Mouse (Mus musculus) hindbrain, embryonic 16.5 days (tissue): ENCODE data around the gene Ppp1ca. TPM values are rescaled to one million over a fixed set of nuclear protein-coding genes. Genes with fewer than 3 reads are reported as not detected.

ENCODE experiments used
- ATAC-seq: fragments of 200-750 bp; cut with Nextera tagmentation; 2 replicates; pipeline ENCODE4 v1.8.0; 2017; ENCODE audit warnings: moderate TSS enrichment, moderate library complexity
- H3K27ac ChIP-seq: fragments of 300-500 bp; sonication (generic); 2 replicates; pipeline ENCODE4 v1.5.1; 2014; ENCODE audit warnings: low read depth, mild to moderate bottlenecking, control low read depth, low read length, moderate library complexity
- H3K27me3 ChIP-seq: fragments of 300-500 bp; sonication (generic); replicated peaks from 2 replicates; pipeline ENCODE4 v1.6.1; 2014; ENCODE audit warnings: low read length; ENCODE audit not compliant: control insufficient read depth, insufficient read depth
- H3K36me3 ChIP-seq: fragments of 300-500 bp; sonication (generic); 2 replicates; pipeline ENCODE4 v1.6.1; 2014; ENCODE audit warnings: mild to moderate bottlenecking, low read length, moderate library complexity, mixed read lengths; ENCODE audit not compliant: control insufficient read depth, insufficient read depth
- H3K4me1 ChIP-seq: fragments of 300-500 bp; sonication (generic); 2 replicates; pipeline ENCODE4 v1.6.1; 2014; ENCODE audit warnings: low read depth, low read length; ENCODE audit not compliant: control insufficient read depth, insufficient read depth
- H3K4me2 ChIP-seq: fragments of 300-500 bp; sonication (generic); 2 replicates; pipeline ENCODE4 v1.6.1; 2014; ENCODE audit warnings: mild to moderate bottlenecking, low read length, control low read depth, moderate library complexity
- H3K4me3 ChIP-seq: fragments of 300-500 bp; sonication (generic); 2 replicates; pipeline ENCODE4 v1.5.1; 2014; ENCODE audit warnings: mild to moderate bottlenecking, low read length, control low read depth, moderate library complexity
- H3K9ac ChIP-seq: fragments of 300-500 bp; sonication (generic); 2 replicates; pipeline ENCODE4 v1.6.1; 2014; ENCODE audit warnings: low read depth, mild to moderate bottlenecking, control low read depth, low read length, moderate library complexity
- H3K9me3 ChIP-seq: fragments of 300-500 bp; sonication (generic); 2 replicates; pipeline ENCODE4 v1.6.1; 2014; ENCODE audit warnings: mild to moderate bottlenecking, low read length, moderate library complexity; ENCODE audit not compliant: control insufficient read depth
- WGBS: fragments of 180-500 bp; shearing (Covaris S2); extraction: QIAGEN DNeasy Blood & Tissue Kit; methylation state at CpG from one replicate; pipeline ENCODE4 v1.1.7; 2014; 5-methylcytosine and 5-hydroxymethylcytosine counted together
- polyA plus RNA-seq: library from polyadenylated mRNA; unstranded; fragments of >200 nt; fragmentation: Nextera tagmentation; extraction: Ambion mirVana; gene quantifications from 2 replicates; pipeline ENCODE4 v1.2.1, GENCODE M21; 2015

Ppp1ca gene
- polyA plus RNA-seq, 1 experiment from 2014 or later = 604 TPM

GRCm38 (mm10) chr19:4153232-4153654 lies 38.6 kb upstream of the Ppp1ca start, which contains the start of gene Ptprcap:
Gene Ptprcap (plus strand): TSS chr19:4153604.
- no peak for ATAC-seq
- Histone ChIP-seq H3K9me3 (no peaks in the 10 kb centered on the region), H3K4me2 (no peak within 1 kb of the TSS; the same call in 1 of the 2 replicates), H3K27ac (peak within 1 kb of the TSS; percentile 34; the same call in 1 of the 2 replicates), H3K4me1 (peaks cover 13% of the 10 kb centered on the region), H3K9ac (no peak within 1 kb of the TSS), H3K36me3 (peaks cover 30% of the 10 kb centered on the region), H3K4me3 (no peak within 1 kb of the TSS), H3K27me3 (no peaks in the 10 kb centered on the region)
- 75% methylated on average over 11 of the region's 11 CpGs for WGBS

GRCm38 (mm10) chr19:4154437-4155222 lies 37.2 kb upstream of the Ppp1ca start:
- Histone ChIP-seq H3K36me3 (peaks cover 43% of the 10 kb centered on the region), H3K9me3 (no peaks in the 10 kb centered on the region), H3K4me2 (no peak overlapping the region), H3K9ac (no peak overlapping the region; the same call in 1 of the 2 replicates), H3K4me1 (peaks cover 7% of the 10 kb centered on the region), H3K27me3 (no peaks in the 10 kb centered on the region), H3K27ac (no peak overlapping the region), H3K4me3 (no peak overlapping the region)
- ATAC-seq = no peak
- 82% methylated on average over 13 of the region's 13 CpGs for WGBS

GRCm38 (mm10) chr19:4155223-4156072 lies 36.4 kb upstream of the Ppp1ca start:
- Histone ChIP-seq H3K9ac (no peak overlapping the region), H3K27ac (no peak overlapping the region), H3K4me2 (no peak overlapping the region), H3K27me3 (no peaks in the 10 kb centered on the region), H3K36me3 (peaks cover 45% of the 10 kb centered on the region), H3K4me3 (no peak overlapping the region), H3K4me1 (no peaks in the 10 kb centered on the region), H3K9me3 (no peaks in the 10 kb centered on the region)
- ATAC-seq = no peak
- WGBS = 67% methylated on average over 6 of the region's 6 CpGs

- H3K4me3 ChIP-seq = no peak overlapping the region
- no peaks in the 10 kb centered on the region for H3K4me1 ChIP-seq
- H3K27ac ChIP-seq = no peak overlapping the region
- H3K9me3 ChIP-seq = no peaks in the 10 kb centered on the region
- no peak for ATAC-seq
- H3K4me2 ChIP-seq = no peak overlapping the region
- 60% methylated on average over 20 of the region's 20 CpGs for WGBS
- H3K36me3 ChIP-seq = peaks cover 47% of the 10 kb centered on the region
- no peak overlapping the region for H3K9ac ChIP-seq
- no peaks in the 10 kb centered on the region for H3K27me3 ChIP-seq
These were observed 35.7 kb upstream of the Ppp1ca start for GRCm38 (mm10) chr19:4156073-4156579.

GRCm38 (mm10) chr19:4156771-4157170 lies 35.1 kb upstream of the Ppp1ca start:
- no peaks in the 10 kb centered on the region for H3K4me1 ChIP-seq
- ATAC-seq = no peak
- H3K4me2 ChIP-seq = no peak overlapping the region
- H3K9ac ChIP-seq = no peak overlapping the region
- H3K27ac ChIP-seq = no peak overlapping the region
- no peaks in the 10 kb centered on the region for H3K9me3 ChIP-seq
- WGBS = 93% methylated on average over 12 of the region's 12 CpGs
- no peaks in the 10 kb centered on the region for H3K27me3 ChIP-seq
- peaks cover 51% of the 10 kb centered on the region for H3K36me3 ChIP-seq
- no peak overlapping the region for H3K4me3 ChIP-seq

GRCm38 (mm10) chr19:4159049-4159448 lies 32.8 kb upstream of the Ppp1ca start:
- Histone ChIP-seq H3K9ac (no peak overlapping the region), H3K4me3 (no peak overlapping the region), H3K9me3 (no peaks in the 10 kb centered on the region), H3K27ac (no peak overlapping the region), H3K27me3 (no peaks in the 10 kb centered on the region), H3K36me3 (peaks cover 47% of the 10 kb centered on the region), H3K4me2 (no peak overlapping the region), H3K4me1 (peaks cover 12% of the 10 kb centered on the region)
- ATAC-seq = no peak
- WGBS = 94% methylated on average over 8 of the region's 8 CpGs

GRCm38 (mm10) chr19:4162646-4163542 lies 29.0 kb upstream of the Ppp1ca start, which contains the start of gene Rps6kb2:
Gene Rps6kb2 (minus strand): TSS chr19:4163354.
- peak within 1 kb of the TSS; percentile 67 for H3K4me2 ChIP-seq
- peak within 1 kb of the TSS; percentile 80 for H3K27ac ChIP-seq
- peak within 1 kb of the TSS; percentile 74 for H3K4me3 ChIP-seq
- H3K36me3 ChIP-seq = peaks cover 29% of the 10 kb centered on the region
- peak; percentile 87 for ATAC-seq
- H3K27me3 ChIP-seq = no peaks in the 10 kb centered on the region
- 6% methylated on average over 42 of the region's 42 CpGs for WGBS
- peak within 1 kb of the TSS; percentile 84 for H3K9ac ChIP-seq
- no peaks in the 10 kb centered on the region for H3K9me3 ChIP-seq
- peaks cover 12% of the 10 kb centered on the region for H3K4me1 ChIP-seq

GRCm38 (mm10) chr19:4163543-4163887 lies 28.4 kb upstream of the Ppp1ca start:
- Histone ChIP-seq H3K27ac (peak overlapping the region; percentile 80), H3K4me2 (peak overlapping the region; percentile 67), H3K27me3 (no peaks in the 10 kb centered on the region), H3K36me3 (peaks cover 24% of the 10 kb centered on the region), H3K9ac (peak overlapping the region; percentile 84), H3K4me1 (peaks cover 12% of the 10 kb centered on the region), H3K9me3 (no peaks in the 10 kb centered on the region), H3K4me3 (peak overlapping the region; percentile 74)
- peak; percentile 48 for ATAC-seq
- WGBS = 38% methylated on average over 4 of the region's 4 CpGs
